Mouse (Mus musculus) liver, embryonic 15.5 days (tissue): Measurements from ENCODE around the gene Gpsm2. TPM values are rescaled to one million over a fixed set of nuclear protein-coding genes. Genes with fewer than 3 reads are reported as not detected.

Source experiments
- polyA plus RNA-seq: library from polyadenylated mRNA; unstranded; fragments of >200 nt; fragmentation: Nextera tagmentation; extraction: Ambion mirVana; gene quantifications from 2 replicates; pipeline ENCODE4 v1.2.1, GENCODE M21; 2015

Gene Gpsm2
- polyA plus RNA-seq, 1 experiment from 2014 or later, result 45.7 TPM

Other genes with a start within 250 kb of the Gpsm2 start
- gene 1700013F07Rik, start 188.2 kb downstream of the Gpsm2 start, polyA plus RNA-seq, result not detected in 2 replicates
- gene 5330417C22Rik, start 185.8 kb downstream of the Gpsm2 start, polyA plus RNA-seq, result 0.26 and 0.71 TPM in 2 replicates
- 15.1 and 16.2 TPM in 2 replicates for gene Tmem167b, start 159.8 kb downstream of the Gpsm2 start, polyA plus RNA-seq
- gene Taf13, start 150.6 kb downstream of the Gpsm2 start, polyA plus RNA-seq, result 9.5 and 10.4 TPM in 2 replicates
- gene Wdr47, start 131.0 kb downstream of the Gpsm2 start, polyA plus RNA-seq, result 1.1 and 1.8 TPM in 2 replicates
- gene Clcc1, start 68.4 kb downstream of the Gpsm2 start, polyA plus RNA-seq, result 33.1 and 42.0 TPM in 2 replicates
- gene Aknad1, start 17.3 kb upstream of the Gpsm2 start, polyA plus RNA-seq, result 0.52 and 0.54 TPM in 2 replicates
- gene Stxbp3, start 118.2 kb upstream of the Gpsm2 start, polyA plus RNA-seq, result 16.8 and 19.2 TPM in 2 replicates
- gene Fndc7, start 167.7 kb upstream of the Gpsm2 start, polyA plus RNA-seq, result 0.03 and 0.16 TPM in 2 replicates
- 26.3 and 26.4 TPM in 2 replicates for gene Prpf38b, start 189.4 kb upstream of the Gpsm2 start, polyA plus RNA-seq
- gene Henmt1, start 217.6 kb upstream of the Gpsm2 start, polyA plus RNA-seq, result not detected in 2 replicates
- not detected in 2 replicates for gene Gm9857, start 218.1 kb upstream of the Gpsm2 start, polyA plus RNA-seq